Mouse (Mus musculus): Measurements from ENCODE around the gene Adcy10.

The Adcy10 gene

DNA sequence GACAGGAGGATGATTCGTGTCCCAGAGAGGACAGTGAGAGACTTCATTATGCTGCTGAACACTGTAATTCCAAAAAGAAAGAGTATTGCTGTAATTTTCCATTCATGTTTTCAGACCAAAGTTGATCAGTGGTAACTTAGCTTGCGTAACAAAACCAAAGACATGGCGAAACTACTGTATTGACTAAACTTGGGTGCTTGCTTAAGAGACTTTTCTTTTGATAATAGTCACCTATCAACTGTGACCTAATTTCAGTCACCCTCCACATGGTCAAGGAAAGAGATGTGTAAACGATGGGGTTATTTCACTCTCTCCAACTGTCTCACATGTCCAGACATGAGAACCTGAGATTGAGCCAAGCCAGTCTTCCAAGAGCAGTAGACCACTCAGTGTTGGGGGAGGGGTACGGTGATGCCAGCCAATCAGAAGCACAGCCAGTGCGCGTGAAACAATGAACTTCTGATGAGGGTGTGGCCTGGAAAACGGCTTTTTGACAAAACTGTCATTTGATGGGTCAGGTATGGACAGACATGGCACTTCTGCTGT, at the start of gene Adcy10:
Adcy10 (plus strand) TSS at position 496 of the 546 bp plus-strand sequence.
- no peak for DNase-seq (ENCODE audit: low spot score in 2 of 2)

DNA sequence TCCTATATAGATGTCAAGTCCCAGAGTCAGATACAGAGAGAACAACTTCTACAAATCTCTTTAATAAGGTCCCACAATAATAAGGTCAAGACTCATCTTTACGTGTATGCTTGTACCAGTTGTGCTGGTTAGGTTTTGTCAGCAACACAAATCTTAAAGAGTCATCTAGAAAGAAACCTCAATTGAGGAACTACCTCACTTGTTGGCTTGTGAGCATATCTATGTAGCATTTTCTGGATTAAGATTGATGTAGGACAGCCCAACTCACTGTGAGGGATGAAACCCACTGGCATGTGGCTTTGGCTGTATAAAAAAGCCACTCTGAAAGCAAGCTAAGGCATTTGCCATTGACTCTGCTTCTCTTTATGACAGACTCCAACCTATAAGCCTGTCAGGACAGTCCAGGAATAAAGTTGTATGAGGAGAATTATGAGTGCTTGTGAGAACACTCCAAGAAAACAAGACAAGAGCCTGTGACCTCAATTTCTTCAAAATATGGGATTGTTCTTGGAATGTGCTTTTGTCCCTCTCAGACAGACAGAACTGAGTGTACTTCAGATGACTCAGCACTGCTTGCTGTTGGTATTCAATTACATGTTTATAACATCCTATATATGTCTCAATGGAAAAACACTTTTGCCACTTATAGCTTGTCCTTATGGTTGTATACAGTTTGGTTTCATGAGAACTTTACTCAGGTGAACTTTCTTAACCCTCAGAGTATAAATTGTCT, 46.5 kb upstream of the Adcy10 start:
- DNase-seq (ENCODE audit: low spot score in 2 of 2), result no peak

DNA sequence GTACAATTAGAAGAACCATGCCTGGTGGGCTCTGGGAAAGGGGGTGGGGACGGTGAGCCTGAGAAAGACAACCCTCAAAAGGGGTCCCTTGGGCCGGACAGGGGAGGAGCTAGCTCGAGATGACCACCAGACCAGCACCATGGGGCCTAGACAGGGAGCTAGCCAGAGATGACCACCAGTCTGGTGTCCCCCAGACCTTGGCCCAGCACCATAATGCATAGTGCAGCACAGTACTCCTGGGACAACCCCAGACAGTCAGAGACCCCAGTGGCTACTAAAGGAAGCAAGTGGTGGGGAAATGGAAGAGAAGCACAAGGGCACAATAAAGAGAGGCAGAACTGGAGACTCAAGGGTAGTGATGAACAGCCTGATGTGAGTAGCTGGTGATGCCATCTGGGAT, 44.2 kb upstream of the Adcy10 start:
- no peak for DNase-seq (ENCODE audit: low spot score in 2 of 2)

DNA sequence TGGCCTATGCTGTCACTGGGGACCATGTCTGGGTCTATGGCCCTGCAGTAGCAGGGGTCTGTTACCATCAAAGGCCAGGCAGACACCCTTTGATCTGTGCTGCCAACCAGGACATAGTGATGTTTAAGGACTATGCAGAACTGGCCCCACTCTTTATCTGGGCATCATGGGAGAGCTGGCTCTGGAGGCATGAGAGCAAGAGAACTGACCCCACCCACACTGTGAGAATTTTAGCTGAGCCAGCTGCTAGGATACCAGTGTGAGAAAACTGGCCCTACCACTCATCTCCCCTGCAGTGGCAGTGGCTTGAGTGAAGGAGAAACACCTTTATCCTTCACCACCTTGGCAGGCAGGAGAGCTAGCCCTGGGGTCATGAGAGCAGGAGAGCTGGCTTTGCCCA, 43.8 kb upstream of the Adcy10 start:
- DNase-seq (ENCODE audit: low spot score in 2 of 2), result no peak

DNA sequence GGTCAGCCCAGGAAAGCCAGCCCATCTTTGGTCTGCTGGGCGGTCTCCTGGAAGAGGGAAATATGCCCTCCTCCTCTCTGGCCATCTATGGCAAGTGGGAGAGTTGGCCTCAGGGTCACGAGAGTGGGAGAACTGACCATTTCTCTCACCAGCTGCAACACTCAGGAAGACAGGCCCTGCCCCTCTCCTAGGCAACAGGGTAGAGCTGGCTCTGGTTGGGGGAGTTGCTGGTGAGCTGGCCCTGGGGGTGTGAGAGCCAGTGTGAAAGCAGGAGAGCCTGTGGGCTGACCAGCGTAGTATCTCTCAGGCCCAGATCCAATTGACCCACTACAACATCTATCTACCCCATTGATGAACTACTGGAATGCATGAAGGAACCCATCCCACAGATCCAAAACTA, 43.3 kb upstream of the Adcy10 start:
- DNase-seq (ENCODE audit: low spot score in 2 of 2), result no peak

DNA sequence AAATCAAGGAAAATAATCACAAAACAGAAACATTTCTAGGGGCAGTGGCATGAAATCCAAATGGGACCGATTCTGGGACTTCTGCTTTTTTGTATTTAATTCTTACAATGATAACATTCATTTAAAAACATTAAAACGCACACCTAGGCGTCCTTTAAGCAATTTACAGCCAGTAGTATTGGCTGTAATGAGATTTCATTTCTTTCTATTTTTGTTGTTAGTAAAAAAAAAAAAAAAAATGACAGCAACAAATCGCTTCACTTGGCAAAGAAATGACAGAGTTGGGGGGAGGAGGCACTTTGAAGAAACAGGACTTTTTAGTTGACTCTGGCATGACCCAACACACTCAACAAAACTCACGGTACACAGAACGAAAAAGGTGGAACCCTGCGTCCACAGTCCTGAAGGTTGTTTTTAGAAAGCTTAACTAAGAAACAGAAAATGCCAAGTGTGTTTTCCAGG, 25.9 kb upstream of the Adcy10 start:
- no peak for DNase-seq (ENCODE audit: low spot score in 2 of 2)

DNA sequence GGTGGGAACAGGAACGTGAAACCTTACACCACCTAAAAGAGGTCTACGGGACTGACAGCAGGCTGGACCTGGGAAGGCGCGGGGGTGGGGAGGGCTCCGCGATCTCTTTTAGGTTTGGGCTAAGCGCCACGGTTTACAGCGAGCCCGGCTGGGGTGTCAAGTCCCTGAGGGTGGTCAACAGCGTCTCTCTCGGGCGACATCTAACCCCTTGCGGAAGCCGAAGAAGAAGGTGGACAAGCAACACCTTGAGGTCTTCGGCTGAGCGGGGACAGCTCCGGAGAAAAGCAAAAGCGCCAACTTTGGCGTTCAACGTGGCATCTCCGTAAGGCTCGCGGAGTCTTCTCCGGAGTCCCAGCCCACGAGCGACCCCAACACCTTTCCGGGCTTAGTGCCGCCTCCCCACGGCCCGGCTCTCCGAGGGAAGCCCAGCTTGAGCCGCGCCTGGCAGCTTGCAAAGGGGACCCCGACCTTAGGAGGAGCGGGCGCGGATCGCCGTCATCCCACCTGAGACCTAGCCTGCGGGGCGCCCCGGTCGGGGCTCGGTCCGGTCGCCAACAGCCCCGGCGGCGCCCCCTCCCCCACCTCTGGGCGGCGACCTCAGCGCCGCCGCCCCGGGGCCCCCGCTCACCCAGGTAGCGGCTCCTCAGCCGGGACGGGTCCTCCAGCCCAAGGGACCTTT, 25.3 kb upstream of the Adcy10 start:
- peak; percentile 57 to 84 for DNase-seq (ENCODE audit: low spot score in 2 of 2)

DNA sequence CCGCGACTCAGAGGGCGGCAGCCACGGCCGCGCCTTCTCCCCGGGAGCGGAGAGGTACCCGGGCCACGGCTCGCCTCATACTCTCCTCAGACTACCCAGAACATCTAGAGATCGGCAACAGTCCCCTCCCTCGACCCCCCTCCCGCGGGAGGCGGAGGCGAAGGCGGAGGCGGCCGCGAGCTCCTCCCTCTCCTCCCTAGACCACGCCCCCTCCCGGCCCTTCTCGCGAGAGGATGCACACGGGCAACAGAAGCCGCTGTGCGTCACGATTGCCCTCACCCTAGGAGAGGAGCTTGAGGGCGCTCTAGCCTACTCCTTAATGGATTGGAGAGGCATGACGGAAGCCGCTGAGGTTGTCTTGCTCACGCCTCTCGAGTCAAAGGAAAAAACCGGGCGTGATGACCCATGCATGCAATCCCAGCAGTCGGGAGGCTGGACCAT, 24.6 kb upstream of the Adcy10 start, which contains the start of the genes Dcaf6 and Mpc2:
Dcaf6 (minus strand) TSS at position 116 of the 441 bp plus-strand sequence.
Mpc2 (plus strand) TSS at position 278 of the 441 bp plus-strand sequence.
- DNase-seq (ENCODE audit: low spot score in 2 of 2), result peak; percentile 100

DNA sequence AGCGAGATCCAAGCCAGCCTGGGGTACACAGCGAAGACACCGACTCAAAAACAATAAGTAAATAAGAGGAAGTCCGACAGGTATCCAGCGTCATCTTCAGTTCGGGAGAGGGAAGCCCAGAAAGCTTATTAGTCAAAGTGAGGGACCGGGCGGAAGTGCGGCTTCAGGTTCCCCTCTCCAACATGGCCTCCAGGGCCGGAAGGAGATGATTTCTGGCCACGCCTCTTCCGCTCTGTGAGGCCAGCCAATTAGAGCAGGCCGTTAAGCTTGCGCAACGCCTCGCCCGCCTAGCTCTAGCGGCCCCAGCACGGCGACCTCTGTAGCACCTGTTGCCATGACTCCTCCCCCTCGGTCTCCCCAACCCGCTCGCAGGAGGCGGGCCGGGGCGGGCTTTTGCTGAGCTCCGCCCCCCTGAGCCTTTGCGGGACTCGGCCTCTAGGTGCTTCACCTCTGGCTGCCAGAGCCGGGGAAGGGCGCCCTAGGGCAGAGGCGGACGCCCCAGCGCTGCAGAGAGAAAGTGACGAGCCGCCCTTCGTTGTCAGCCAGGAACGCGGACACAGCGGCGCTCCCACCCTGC, 24.1 kb upstream of the Adcy10 start:
- DNase-seq (ENCODE audit: low spot score in 2 of 2), result peak; percentile 99 to 100

DNA sequence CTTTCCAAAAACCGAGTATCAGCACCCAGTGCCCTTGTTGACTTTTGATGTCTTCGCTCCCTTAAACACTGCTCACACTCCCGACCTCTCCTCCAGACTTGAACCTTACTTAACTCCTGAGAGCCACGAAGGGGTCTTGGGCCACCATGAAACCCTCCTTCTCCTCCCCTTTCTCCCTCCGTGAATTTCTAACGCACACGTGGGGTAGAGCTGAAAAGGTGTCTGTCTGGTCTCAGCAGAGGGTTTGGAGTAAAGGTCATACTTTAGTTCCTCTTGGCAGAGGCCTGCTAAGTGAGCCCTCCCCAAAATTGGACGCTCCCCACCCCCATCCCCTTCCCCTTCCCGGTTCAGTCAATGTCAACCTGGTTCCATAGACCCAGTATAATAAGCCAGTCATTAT, 23.3 kb upstream of the Adcy10 start:
- DNase-seq (ENCODE audit: low spot score in 2 of 2), result no peak

DNA sequence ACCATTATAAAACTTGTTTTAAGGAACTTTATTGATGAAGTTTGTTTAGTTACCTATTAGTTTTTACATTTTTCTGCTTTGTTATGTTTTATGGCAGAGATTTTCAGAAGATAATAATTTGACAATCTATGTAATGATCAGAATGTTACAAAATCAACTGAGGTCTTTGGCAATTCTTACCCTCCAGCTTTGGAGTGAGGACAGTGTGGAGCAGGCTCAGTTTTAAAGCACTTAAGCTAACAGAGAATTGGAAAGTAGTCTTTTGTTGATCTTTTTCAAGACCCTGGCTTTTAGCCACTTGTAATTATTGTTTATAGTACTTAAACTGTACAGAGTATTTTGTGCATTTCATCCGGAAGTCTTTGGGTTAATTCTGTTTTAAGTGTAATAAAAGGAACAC, 22.1 kb upstream of the Adcy10 start:
- no peak for DNase-seq (ENCODE audit: low spot score in 2 of 2)

DNA sequence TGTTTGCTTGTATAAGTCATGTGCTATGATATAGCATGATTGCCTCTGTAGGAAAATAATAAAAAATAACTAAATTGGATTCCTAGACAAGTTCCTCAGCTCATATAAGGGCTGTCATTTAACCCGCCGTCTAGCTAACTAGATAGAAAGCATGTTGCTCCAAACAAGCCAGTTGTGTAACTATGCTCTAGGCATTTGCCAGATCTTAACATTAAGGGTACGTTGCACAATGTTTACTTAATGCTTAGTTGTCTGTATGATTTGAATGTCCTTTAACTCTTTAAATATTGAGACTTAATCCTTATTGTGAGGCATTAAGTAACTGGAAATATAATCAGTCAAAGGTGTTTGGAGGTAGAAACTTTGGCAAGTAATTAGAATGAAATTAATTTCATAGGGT, 20.4 kb upstream of the Adcy10 start:
- no peak for DNase-seq (ENCODE audit: low spot score in 2 of 2)

DNA sequence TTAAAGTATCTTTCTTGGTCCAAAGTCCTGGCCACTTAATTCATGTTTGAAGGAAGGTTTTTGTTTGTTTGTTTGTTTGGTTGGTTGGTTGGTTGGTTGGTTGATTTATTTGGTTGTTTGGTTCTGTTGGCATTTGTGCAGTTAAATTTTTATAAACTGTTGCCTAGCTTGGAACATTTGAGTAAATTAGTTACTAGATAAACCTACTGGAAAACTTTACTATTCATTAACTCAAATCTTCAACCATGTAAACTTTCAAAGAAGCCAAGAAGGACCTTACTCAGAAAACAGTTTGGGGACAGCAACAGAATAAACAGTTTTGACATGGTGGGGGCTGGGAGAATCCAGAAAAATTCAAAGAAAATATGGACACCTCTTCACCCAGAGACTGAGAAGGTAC, 16.0 kb upstream of the Adcy10 start:
- no peak for DNase-seq (ENCODE audit: low spot score in 2 of 2)

DNA sequence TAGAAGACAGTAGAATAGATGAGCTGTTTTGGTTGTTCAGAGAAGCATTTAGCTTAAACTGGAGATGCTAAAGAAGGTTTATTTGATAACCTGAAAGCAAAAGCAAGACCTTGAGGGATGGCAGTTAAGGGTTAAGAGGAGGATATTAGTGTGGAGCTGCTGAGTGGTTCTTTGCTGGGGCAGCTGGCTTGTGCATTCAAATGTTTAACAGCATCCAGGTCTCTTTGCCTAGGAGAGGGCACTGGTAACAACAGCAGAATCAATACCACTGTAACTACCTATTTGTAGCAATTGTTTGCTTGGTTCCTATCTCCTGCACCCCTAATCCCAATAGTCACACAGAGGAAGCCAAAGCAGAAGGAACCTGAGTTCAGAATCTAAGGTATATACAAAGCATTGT, 15.3 kb upstream of the Adcy10 start:
- DNase-seq (ENCODE audit: low spot score in 2 of 2), result no peak

DNA sequence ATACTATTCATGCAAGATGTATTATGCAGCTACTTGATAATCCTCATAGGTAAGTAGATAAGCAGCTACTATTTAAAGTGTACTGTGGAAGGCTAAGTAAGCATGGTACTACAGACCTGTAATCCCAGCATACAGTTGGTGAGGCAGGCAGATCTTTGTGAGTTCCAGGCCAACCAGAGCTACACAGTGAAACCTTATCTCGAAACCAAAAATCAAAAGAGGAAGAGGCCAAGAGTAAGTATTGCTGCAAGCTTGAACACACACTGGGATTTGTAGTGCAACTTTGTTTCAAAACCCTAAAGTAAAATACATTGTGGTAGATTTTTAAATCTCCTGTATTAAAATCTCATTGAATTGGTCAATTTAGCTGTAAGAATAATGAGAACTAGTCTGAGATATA, 13.5 kb upstream of the Adcy10 start:
- DNase-seq (ENCODE audit: low spot score in 2 of 2), result no peak

DNA sequence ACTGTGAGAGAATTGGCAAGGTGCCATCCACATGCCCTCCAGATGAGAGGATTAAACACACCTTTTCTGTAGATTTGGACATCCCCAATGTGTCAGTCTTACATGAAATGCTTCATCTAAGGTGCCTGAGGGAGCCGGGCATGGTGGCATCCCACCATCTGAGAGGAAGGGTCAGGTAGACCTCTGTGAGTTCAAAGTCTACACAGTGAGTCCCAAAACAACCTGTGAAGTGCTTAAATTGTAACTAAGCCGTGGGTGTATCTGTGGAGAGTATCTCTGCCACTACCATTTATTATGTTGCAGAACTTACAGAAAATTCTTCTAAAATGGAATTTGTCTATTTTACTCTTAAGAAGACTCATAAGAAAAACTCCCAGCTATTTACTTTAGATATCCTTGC, 1.1 kb downstream of the Adcy10 start:
- DNase-seq (ENCODE audit: low spot score in 2 of 2), result no peak

DNA sequence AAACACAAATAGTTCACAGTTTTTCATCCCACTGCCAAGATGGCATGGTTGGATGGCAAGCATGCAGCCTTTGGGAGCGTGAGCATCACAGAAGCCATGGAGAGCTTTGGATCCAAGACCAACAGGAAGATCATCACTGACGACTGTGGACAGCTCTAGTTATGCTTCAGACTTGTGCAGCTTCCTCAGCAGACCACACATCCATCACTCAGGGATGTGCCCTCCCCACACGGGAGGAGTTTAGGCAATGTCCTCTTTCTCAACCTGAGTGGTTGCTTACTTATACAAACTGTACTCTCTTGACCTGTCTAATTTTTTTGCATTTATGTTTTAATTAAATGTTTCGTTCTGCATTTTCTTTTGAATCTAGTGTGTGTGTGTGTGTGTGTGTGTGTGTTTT, 4.2 kb downstream of the Adcy10 start:
- DNase-seq (ENCODE audit: low spot score in 2 of 2), result no peak

DNA sequence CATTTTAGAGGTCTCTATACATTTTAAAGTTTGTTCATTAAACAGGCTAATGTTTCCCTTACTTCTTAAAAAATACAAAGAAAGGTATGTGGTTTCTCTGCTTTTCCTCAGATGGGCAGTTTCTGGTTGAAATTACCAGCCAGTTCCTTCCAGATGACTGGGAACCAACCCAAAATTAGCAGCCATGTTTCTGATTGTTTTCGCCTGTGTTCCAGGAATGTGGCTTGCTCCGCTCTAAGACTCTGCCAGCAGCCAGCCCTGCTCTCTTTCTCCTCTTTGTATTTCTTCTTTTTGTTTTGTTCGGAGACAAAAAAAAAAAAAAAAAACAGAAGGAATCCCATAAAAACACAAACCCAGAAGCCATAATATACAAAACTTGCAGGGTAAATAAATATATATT, 13.9 kb downstream of the Adcy10 start:
- DNase-seq (ENCODE audit: low spot score in 2 of 2), result no peak

DNA sequence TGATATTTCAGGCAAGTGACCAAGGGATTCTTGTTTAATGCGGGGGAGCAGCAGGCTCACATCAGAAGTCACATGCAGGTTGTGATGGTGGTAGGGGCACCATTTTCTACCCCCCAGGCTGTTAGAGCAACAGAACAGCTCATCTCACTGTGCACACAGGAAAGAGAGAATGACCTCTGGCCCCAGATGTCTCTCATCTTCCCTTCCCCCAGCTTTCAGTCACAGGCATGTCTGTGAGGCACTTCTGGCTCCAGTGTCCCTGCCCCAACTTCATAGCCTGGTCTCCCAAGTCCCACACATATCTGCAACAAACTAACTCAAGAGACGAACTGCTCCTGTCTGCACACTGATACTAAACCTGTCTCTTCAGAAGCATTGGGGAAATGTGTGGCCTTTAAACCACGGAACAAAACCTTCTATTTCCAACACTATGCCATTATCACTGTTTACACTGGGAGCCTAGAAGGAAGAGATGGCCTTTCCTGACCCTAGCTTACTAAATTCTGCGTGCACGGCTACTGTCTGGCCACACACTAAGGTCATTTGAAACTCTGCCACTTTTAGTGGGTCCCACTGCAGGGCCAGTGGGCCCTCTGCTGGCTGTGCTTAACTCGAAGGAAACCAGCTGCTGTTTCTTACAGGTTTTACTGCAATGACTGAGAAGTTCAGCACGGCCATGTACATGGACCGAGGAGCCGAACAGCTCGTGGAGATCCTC, 18.5 kb downstream of the Adcy10 start:
- peak in 1 of 2 experiments; percentile 20 for DNase-seq (ENCODE audit: low spot score in 2 of 2)

DNA sequence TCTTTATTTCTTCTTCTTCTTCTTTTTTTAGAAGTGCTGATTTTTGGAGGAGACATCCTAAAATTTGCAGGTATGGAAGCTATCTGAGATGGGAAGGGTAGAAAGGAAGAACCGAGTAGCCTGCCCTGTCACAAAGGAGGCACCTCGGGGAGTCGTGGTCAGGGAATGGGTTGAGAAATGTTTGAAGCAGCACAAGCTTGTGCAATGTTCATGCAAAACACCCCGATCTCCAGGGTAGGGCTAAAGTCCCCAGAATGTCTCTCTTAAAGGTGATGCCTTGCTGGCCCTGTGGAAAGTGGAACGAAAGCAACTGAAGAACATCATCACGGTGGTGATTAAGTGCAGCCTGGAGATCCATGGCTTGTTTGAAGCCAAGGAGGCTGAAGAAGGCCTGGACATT, 21.3 kb downstream of the Adcy10 start:
- no peak for DNase-seq (ENCODE audit: low spot score in 2 of 2)

DNA sequence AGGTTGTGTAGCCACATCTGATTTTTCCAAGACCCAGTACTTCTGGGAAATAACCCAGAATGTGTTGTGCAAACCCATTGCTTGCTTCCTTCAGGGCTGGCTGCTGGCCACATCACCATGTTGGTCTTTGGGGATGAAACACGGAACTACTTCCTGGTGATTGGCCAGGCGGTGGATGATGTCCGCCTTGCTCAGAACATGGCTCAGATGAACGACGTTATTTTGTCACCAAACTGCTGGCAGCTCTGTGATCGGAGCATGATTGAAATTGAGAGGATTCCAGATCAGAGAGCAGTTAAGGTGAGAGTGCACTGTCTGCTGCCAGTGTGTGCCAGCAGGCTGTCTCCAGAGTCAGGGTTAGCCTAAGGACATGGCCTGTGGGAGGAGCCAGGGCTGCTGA, 25.2 kb downstream of the Adcy10 start:
- DNase-seq (ENCODE audit: low spot score in 2 of 2), result no peak

DNA sequence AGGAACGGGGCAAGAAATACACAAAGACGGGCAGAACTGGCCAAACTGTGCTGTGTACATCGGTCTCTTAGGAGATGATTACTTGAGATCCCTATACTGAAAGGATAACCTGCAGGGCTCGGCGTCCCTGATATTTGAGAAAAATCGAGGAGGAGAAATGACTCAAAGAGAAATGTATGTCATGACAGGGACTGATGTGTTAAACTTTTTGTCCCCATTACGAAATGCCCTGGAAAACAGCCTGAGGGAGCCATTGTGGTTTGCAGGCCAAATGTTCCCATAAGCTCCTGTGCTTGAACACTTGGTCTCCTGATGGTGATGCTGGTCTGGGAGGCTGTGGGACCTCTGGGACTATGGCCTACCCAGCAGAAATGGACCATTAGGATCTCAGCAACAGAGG, 35.7 kb downstream of the Adcy10 start:
- DNase-seq (ENCODE audit: low spot score in 2 of 2), result no peak
